Mouse (Mus musculus): Measurements from ENCODE around the gene Kri1. TPM values are rescaled to one million over a fixed set of nuclear protein-coding genes. Genes with fewer than 3 reads are reported as not detected.
"Not testable (repeated sequence)": the region's sequence is repeated elsewhere in the genome, so short reads cannot be mapped to it uniquely, and the experiment has no call there.

Gene Kri1
- polyA plus RNA-seq, 1 experiment from 2014 or later = 18.0 TPM

DNA sequence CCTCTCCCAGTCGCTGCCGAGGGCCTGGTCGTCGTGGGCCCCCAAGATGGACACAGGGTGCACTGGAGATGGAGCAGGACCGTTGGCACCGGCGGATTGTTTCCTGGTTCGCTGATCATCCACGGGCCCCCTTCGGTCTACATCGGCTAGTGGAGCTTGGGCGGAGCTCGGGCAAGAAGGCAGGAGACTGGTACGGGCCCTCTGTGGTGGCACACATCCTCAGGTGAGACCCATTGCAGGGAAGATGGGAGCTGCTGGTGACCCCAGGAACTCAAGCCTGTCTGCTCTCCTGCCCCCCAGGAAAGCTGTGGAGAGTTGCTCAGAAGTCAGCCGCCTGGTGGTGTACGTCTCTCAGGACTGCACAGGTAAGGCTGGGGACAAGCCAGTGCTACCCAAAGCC lies 19.5 kb downstream of the Kri1 start:
- H3K36me3 ChIP-seq = peaks cover 60% of the 10 kb centered on the region

DNA sequence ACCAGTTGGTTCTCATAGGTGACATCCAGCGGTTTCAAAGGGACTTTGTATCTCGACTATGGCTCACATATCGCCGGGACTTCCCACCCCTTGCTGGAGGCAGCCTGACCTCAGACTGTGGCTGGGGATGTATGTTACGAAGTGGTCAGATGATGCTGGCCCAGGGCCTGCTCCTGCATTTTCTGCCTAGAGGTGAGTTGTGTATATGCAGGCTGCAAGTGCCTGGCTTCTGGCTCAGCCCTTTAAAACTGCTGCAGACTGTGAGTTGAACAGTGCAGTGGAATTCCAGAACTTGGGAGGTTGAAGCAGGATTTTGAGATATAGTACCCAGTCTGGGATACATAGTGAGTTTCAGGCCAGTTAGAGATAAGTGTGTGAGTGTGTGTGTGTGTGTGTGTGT lies 20.9 kb downstream of the Kri1 start:
- no peak overlapping the region for H3K9ac ChIP-seq (replicated peaks)
- WGBS = 90% methylated on average over 5 of the region's 5 CpGs
- H3K27ac ChIP-seq (replicated peaks) = no peak overlapping the region
- H3K9me3 ChIP-seq = no peaks in the 10 kb centered on the region
- H3K4me3 ChIP-seq = no peak overlapping the region
- peaks cover 46% of the 10 kb centered on the region for H3K36me3 ChIP-seq
- no peak for ATAC-seq (replicated peaks)
- no peaks in the 10 kb centered on the region for H3K27me3 ChIP-seq
- peaks cover 21% of the 10 kb centered on the region for H3K4me1 ChIP-seq
- no peak overlapping the region for H3K4me2 ChIP-seq (replicated peaks)

More for the DNA sequence above, 19.5 kb downstream of the Kri1 start:
- ATAC-seq (replicated peaks) = no peak
- Histone ChIP-seq H3K27me3 (no peaks in the 10 kb centered on the region), H3K9ac (replicated peaks) (no peak overlapping the region), H3K4me1 (peaks cover 21% of the 10 kb centered on the region), H3K27ac (replicated peaks) (no peak overlapping the region), H3K4me2 (replicated peaks) (no peak overlapping the region), H3K9me3 (no peaks in the 10 kb centered on the region), H3K4me3 (no peak overlapping the region)
- WGBS = 91% methylated on average over 16 of the region's 16 CpGs

DNA sequence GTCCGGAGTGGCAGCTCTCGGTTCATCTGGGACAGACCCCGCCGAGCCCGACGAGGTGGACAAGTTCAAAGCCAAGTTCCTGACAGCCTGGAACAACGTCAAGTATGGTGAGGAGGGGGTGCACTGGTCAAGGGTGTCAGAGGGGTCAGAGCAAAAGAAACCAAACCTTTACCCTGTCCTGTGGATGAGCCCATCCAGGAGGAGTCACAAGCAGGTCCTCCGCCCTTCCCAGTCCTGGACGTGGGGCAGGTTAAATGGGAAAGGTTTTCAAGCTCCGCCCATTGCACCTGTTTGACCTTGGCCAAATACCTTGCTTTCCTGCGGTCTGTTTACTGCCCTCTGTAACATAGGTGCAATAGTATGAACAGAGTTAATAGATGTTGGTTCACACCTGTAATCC lies 22.2 kb downstream of the Kri1 start:
- peak overlapping the region; percentile 92 for H3K9ac ChIP-seq (replicated peaks)
- peaks cover 33% of the 10 kb centered on the region for H3K36me3 ChIP-seq
- H3K4me1 ChIP-seq = peaks cover 21% of the 10 kb centered on the region
- 5% methylated on average over 11 of the region's 11 CpGs for WGBS
- H3K9me3 ChIP-seq = no peaks in the 10 kb centered on the region
- H3K4me2 ChIP-seq (replicated peaks) = peak overlapping the region; percentile 82
- peak overlapping the region; percentile 84 for H3K4me3 ChIP-seq
- no peaks in the 10 kb centered on the region for H3K27me3 ChIP-seq
- H3K27ac ChIP-seq (replicated peaks) = peak overlapping the region; percentile 70; the same call in 1 of the 2 replicates
- ATAC-seq (replicated peaks) = no peak; the same call in 1 of the 2 replicates

DNA sequence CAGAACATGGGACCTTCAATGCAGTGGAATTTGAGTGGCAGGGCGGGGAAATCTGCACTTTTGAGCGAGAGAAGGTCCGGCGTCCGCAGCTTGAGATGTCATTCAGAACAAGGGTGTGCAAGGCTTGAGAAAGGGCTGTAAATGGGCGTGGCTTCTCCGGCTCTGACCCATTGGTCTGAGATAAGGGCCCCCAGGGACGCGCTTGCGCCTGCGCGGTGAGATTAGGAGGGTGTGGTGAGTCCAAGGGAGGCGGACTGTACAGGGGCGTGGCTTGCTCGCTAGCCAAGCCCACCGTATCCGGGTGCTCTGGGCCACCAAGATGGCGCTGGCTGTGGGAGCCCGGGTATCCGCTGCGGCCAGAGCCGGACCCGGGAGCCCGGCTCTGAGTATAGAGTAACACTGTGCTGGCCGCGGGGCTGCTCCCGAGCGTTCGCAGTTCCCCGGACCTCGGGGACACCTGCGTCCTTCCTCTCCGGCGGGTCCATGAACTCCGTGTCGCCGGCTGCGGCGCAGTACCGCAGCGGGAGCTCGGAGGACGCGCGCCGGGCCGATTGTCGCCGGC lies 22.7 kb downstream of the Kri1 start, which contains the start of gene Atg4d:
Atg4d (plus strand) TSS at position 294 of the 562 bp plus-strand sequence.
- peak within 1 kb of the TSS; percentile 82 for H3K4me2 ChIP-seq (replicated peaks)
- WGBS = under 1% methylated on average over 49 of the region's 49 CpGs
- ATAC-seq (replicated peaks) = peak; percentile 97
- H3K9me3 ChIP-seq = no peaks in the 10 kb centered on the region
- H3K27ac ChIP-seq (replicated peaks) = peak within 1 kb of the TSS; percentile 70
- peaks cover 28% of the 10 kb centered on the region for H3K36me3 ChIP-seq
- peak within 1 kb of the TSS; percentile 92 for H3K9ac ChIP-seq (replicated peaks)
- H3K27me3 ChIP-seq = no peaks in the 10 kb centered on the region
- H3K4me1 ChIP-seq = peaks cover 21% of the 10 kb centered on the region
- H3K4me3 ChIP-seq = peak within 1 kb of the TSS; percentile 84

DNA sequence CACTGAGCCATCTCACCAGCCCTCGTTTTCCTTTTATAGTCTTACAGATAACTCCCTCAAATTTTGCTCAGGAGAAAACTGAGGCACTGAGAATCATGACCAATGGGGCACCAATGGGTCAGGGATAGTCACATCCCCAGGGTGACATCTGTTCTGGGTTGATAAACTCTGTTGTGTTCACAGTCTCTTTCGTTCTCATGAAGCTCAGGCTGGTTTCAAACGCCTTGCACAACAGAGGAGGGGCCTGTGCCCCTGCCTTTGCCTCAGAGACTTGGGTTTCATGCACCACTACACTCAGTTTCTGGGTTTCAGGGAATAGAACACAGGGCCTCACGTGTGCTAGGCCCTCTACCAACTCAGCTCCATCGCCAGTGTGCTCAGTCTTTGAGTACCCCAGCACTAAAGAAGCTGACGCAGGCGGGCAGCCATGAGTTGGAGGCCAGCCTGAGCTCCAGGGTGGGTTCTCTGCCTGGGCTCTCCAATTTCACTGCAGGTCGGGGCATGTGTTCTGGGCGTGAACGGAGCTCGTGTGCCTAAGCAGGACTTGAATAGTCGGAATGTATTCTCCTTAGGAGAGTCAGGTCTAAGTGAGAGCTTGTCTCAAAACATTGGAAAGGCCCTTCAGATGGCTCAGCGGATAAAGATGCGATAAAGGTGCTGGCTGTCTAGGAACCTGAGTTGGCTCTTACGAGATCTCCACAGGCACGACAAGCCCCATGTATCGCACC lies 23.3 kb downstream of the Kri1 start:
- Histone ChIP-seq H3K27me3 (no peaks in the 10 kb centered on the region), H3K4me2 (replicated peaks) (peak overlapping the region; percentile 82), H3K9me3 (no peaks in the 10 kb centered on the region), H3K36me3 (peaks cover 23% of the 10 kb centered on the region), H3K4me3 (peak overlapping the region; percentile 84), H3K27ac (replicated peaks) (peak overlapping the region; percentile 56), H3K9ac (replicated peaks) (peak overlapping the region; percentile 92), H3K4me1 (peaks cover 21% of the 10 kb centered on the region)
- no peak; the same call in none of the 2 replicates for ATAC-seq (replicated peaks)
- 13% methylated on average over 17 of the region's 17 CpGs for WGBS

DNA sequence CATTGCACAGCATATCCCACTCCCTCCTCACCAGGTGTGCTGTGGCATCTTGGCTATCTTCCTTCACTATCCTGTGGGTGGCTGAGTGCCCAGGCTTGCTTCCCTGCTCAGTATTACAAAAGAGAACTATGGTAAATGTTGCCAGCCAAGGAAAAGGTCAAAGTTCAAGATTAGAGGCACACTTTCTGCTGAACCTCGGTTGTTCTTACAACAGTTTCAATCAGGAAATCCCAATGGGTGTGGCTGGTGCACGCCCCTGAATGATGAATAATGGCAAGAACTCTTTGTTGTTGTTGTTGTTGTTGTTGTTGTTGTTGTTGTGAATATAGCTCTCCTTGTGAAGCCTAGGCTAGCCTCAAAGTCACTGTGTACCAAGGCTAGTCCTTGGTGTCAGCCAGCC lies 25.9 kb downstream of the Kri1 start:
- Histone ChIP-seq H3K27me3 (no peaks in the 10 kb centered on the region), H3K4me2 (replicated peaks) (no peak overlapping the region), H3K9me3 (no peaks in the 10 kb centered on the region), H3K4me3 (no peak overlapping the region), H3K9ac (replicated peaks) (no peak overlapping the region), H3K36me3 (peaks cover under 1% of the 10 kb centered on the region; the same call in 1 of the 2 replicates), H3K4me1 (peaks cover 18% of the 10 kb centered on the region), H3K27ac (replicated peaks) (no peak overlapping the region)
- no peak for ATAC-seq (replicated peaks)
- 64% methylated on average over 2 of the region's 2 CpGs for WGBS

DNA sequence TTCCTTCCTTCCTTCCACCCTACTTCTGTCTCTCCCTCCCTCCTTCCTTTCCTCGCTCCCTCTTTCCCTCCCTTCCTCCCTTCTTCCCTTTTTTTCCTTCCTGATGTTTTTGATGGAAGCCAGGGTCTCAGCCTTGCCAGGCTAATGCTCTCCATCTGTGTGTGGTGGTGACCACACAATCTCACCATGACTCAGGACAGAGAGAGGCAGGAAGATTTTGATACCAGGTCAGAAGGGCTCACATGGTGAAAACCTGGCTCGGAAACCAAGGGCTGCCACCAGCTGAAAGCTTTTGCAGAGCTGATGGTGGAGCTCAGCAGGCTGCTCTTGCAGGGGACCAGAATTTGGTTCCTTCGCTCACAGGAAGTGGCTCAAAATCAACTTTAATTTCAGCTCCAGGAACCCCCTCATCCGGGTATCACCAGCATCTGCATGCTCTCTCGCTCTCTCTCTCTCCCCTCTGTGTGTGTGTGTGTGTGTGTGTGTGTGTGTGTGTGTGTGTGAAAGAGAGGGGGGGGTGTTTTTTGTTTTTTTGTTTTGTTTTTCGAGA lies 27.2 kb downstream of the Kri1 start:
- ATAC-seq (replicated peaks) = no peak
- Histone ChIP-seq H3K4me3 (no peak overlapping the region), H3K27ac (replicated peaks) (no peak overlapping the region), H3K9me3 (no peaks in the 10 kb centered on the region), H3K36me3 (no peaks in the 10 kb centered on the region), H3K27me3 (no peaks in the 10 kb centered on the region), H3K4me1 (peaks cover 6% of the 10 kb centered on the region), H3K4me2 (replicated peaks) (no peak overlapping the region), H3K9ac (replicated peaks) (no peak overlapping the region)
- 78% methylated on average over 6 of the region's 6 CpGs for WGBS

DNA sequence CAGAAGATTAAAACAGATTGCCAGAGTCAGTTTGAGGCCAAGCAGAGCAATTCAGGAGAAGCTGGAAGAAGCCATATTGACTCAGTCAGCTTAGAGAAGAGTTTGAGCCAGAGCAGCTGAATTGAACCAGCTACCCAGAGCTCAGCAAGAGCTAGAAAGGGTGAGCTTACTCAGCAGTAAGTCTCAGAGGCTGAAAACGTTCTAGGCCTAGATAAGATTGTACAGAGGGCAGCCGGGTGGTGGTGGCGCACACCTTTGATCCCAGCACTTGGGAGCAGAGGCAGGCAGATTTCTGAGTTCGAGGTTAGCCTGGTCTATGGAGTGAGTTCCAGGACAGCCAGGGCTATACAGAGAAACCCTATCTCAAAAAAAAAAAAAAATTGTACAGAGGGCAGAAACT lies 31.4 kb downstream of the Kri1 start:
- H3K4me1 ChIP-seq; H3K27me3 ChIP-seq; H3K27ac ChIP-seq (replicated peaks); H3K9ac ChIP-seq (replicated peaks); H3K9me3 ChIP-seq; H3K4me2 ChIP-seq (replicated peaks); ATAC-seq (replicated peaks); H3K4me3 ChIP-seq; H3K36me3 ChIP-seq: not testable (repeated sequence)
- WGBS = 84% methylated on average over 4 of the region's 4 CpGs

DNA sequence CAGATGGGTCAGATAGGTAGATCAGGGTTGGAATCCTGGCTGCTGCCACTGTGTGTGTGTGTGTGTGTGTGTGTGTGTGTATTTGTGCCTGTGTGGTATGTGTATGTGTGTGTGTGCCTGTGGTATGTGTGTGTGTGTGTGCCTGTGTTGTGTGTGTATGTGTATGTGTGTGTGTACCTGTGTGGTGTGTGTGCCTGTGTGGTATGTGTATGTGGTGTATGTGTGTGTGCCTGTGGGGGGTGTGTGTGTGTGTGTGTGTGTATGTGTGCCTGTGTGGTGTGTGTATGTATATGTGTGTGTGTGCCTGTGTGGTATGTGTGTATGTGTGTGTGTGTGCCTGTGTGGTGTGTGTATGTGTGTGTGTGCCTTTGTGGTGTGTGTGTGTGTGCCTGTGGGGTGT lies 33.1 kb downstream of the Kri1 start:
- no peak; the same call in 1 of the 2 replicates for ATAC-seq (replicated peaks)
- Histone ChIP-seq H3K4me1 (no peaks in the 10 kb centered on the region), H3K27me3 (peaks cover 11% of the 10 kb centered on the region), H3K9ac (replicated peaks) (no peak overlapping the region), H3K27ac (replicated peaks) (no peak overlapping the region), H3K9me3 (no peaks in the 10 kb centered on the region), H3K36me3 (no peaks in the 10 kb centered on the region), H3K4me3 (no peak overlapping the region), H3K4me2 (replicated peaks) (no peak overlapping the region)

DNA sequence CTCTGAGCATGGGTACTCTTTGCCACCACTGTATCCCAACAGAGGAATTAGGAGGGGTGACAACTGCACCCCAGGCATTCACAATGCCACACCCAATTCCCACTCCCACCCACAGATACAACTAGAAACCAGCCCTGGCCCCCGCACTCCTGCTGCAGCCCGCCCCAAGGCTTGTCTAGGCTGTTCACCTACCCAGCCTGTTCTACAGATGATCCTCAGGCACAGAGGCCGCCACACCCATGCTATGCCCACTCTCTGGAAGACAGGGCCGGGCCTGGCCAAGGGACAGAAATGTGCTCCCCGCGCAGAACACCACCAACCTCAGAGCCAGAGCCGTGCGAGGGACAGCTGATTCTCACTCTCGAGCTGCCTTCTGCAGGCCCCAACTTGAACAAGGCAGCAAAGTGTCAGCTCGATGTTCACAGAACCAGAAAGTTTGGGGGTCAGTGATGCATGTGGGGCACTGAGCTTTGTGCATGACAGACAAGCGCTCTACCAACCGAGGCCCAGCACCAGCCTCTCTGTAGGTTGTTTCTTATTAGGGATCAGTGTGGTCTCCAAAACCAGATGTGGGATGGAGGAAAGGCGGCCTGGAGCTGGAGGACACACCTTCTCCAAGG lies 36.5 kb downstream of the Kri1 start:
- no peaks in the 10 kb centered on the region for H3K9me3 ChIP-seq
- H3K4me1 ChIP-seq = peaks cover 3% of the 10 kb centered on the region
- 74% methylated on average over 13 of the region's 13 CpGs for WGBS

DNA sequence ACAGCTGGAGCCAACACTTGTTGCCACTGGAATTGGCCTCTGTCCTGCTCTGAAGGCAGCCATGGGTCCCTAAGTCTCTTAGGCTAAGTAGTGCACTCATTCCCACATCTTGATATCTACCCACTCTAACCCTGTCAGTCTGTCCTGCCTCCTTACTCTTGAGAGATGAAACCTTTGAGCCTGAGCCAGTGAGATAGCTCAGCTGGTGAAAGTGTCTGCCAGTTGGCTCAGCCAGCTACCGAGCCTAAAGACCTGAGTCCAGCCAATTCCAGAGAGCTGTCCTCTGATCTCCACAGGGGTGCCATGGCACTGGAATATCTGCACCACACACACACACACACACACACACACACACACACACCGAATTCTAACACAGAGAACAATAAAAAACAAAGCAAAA lies 37.3 kb downstream of the Kri1 start:
- WGBS = 60% methylated on average over 2 of the region's 2 CpGs
- Histone ChIP-seq H3K4me3 (no peak overlapping the region), H3K27me3 (peaks cover 49% of the 10 kb centered on the region), H3K9ac (replicated peaks) (no peak overlapping the region), H3K9me3 (no peaks in the 10 kb centered on the region), H3K36me3 (no peaks in the 10 kb centered on the region), H3K27ac (replicated peaks) (no peak overlapping the region), H3K4me1 (peaks cover 3% of the 10 kb centered on the region), H3K4me2 (replicated peaks) (no peak overlapping the region)
- no peak for ATAC-seq (replicated peaks)

More for the DNA sequence above, 36.5 kb downstream of the Kri1 start:
- Histone ChIP-seq H3K4me2 (replicated peaks) (no peak overlapping the region), H3K36me3 (no peaks in the 10 kb centered on the region), H3K4me3 (no peak overlapping the region), H3K27me3 (peaks cover 42% of the 10 kb centered on the region), H3K9ac (replicated peaks) (no peak overlapping the region), H3K27ac (replicated peaks) (no peak overlapping the region)
- no peak for ATAC-seq (replicated peaks)

Data from forebrain, embryonic 15.5 days (tissue).